Mouse (Mus musculus) heart, embryonic 13.5 days (tissue): ENCODE results near the gene Spop. TPM values are rescaled to one million over a fixed set of nuclear protein-coding genes. Genes with fewer than 3 reads are reported as not detected.

Source experiments
- ATAC-seq: fragments of 200-750 bp; cut with Nextera tagmentation; 2 replicates; pipeline ENCODE4 v1.8.0; 2017; ENCODE audit warnings: moderate TSS enrichment; ENCODE audit not compliant: insufficient number of reproducible peaks, low FRiP score, low TSS enrichment; ENCODE audit errors: extremely low read depth
- H3K27ac ChIP-seq: fragments of 300-500 bp; sonication (generic); replicated peaks from 2 replicates; pipeline ENCODE4 v1.5.1; 2015; ENCODE audit warnings: moderate library complexity, mild to moderate bottlenecking, inconsistent platforms
- H3K27me3 ChIP-seq: fragments of 300-500 bp; sonication (generic); replicated peaks from 2 replicates; pipeline ENCODE4 v1.6.1; 2015; ENCODE audit warnings: mild to moderate bottlenecking, inconsistent platforms
- H3K36me3 ChIP-seq: fragments of 300-500 bp; sonication (generic); 2 replicates; pipeline ENCODE4 v1.6.1; 2015; ENCODE audit warnings: mild to moderate bottlenecking, inconsistent platforms
- H3K4me1 ChIP-seq: fragments of 300-500 bp; sonication (generic); 2 replicates; pipeline ENCODE4 v1.6.1; 2015; ENCODE audit warnings: inconsistent platforms
- H3K4me2 ChIP-seq: fragments of 300-500 bp; sonication (generic); 2 replicates; pipeline ENCODE4 v1.6.1; 2015; ENCODE audit warnings: inconsistent platforms, mild to moderate bottlenecking, moderate library complexity
- H3K4me3 ChIP-seq: fragments of 300-500 bp; sonication (generic); 2 replicates; pipeline ENCODE4 v1.5.1; 2015; ENCODE audit warnings: moderate library complexity, mild to moderate bottlenecking, inconsistent platforms
- H3K9ac ChIP-seq: fragments of 300-500 bp; sonication (generic); 2 replicates; pipeline ENCODE4 v1.6.1; 2015; ENCODE audit warnings: inconsistent platforms, mild to moderate bottlenecking, moderate library complexity
- H3K9me3 ChIP-seq: fragments of 300-500 bp; sonication (generic); 2 replicates; pipeline ENCODE4 v1.6.1; 2016; ENCODE audit warnings: inconsistent platforms
- WGBS: fragments of 180-500 bp; shearing (Covaris S2); methylation state at CpG from one replicate; pipeline ENCODE4 v1.1.7; 2015; ENCODE audit warnings: mixed read lengths; 5-methylcytosine and 5-hydroxymethylcytosine counted together
- polyA plus RNA-seq: library from polyadenylated mRNA; unstranded; fragments of >200 nt; fragmentation: Nextera tagmentation; extraction: Ambion mirVana; gene quantifications from 2 replicates; pipeline ENCODE4 v1.2.1, GENCODE M21; 2015

Gene Spop
- polyA plus RNA-seq, 1 experiment from 2014 or later = 105 TPM

- H3K9me3 ChIP-seq = no peaks in the 10 kb centered on the region
- 54% methylated on average over 5 of the region's 5 CpGs for WGBS
- peaks cover 27% of the 10 kb centered on the region for H3K4me1 ChIP-seq
- H3K36me3 ChIP-seq = peaks cover 46% of the 10 kb centered on the region
- H3K27ac ChIP-seq = no peak overlapping the region
- H3K27me3 ChIP-seq = no peaks in the 10 kb centered on the region
- H3K4me3 ChIP-seq = no peak overlapping the region
- H3K4me2 ChIP-seq = no peak overlapping the region
- no peak overlapping the region for H3K9ac ChIP-seq
- ATAC-seq = no peak
These were observed 34.3 kb upstream of the Spop start for GRCm38 (mm10) chr11:95379552-95379951.

- H3K9me3 ChIP-seq = no peaks in the 10 kb centered on the region
- H3K27me3 ChIP-seq = no peaks in the 10 kb centered on the region
- no peak for ATAC-seq
- no peak overlapping the region for H3K4me3 ChIP-seq
- peaks cover 36% of the 10 kb centered on the region for H3K36me3 ChIP-seq
- no peak overlapping the region for H3K4me2 ChIP-seq
- no peak overlapping the region for H3K27ac ChIP-seq
- no peak overlapping the region for H3K9ac ChIP-seq
- 89% methylated on average over 7 of the region's 7 CpGs for WGBS
- peaks cover 32% of the 10 kb centered on the region for H3K4me1 ChIP-seq
These were observed 33.2 kb upstream of the Spop start for GRCm38 (mm10) chr11:95380711-95381110.

- Histone ChIP-seq H3K9ac (no peak overlapping the region), H3K4me3 (no peak overlapping the region), H3K4me2 (no peak overlapping the region), H3K4me1 (peaks cover 36% of the 10 kb centered on the region), H3K9me3 (no peaks in the 10 kb centered on the region), H3K36me3 (peaks cover 32% of the 10 kb centered on the region), H3K27me3 (no peaks in the 10 kb centered on the region), H3K27ac (no peak overlapping the region)
- WGBS = 85% methylated on average over 1 of the region's 1 CpGs
- ATAC-seq = no peak
These were observed 32.7 kb upstream of the Spop start for GRCm38 (mm10) chr11:95381146-95381545.

GRCm38 (mm10) chr11:95383331-95383986, 30.4 kb upstream of the Spop start:
- Histone ChIP-seq H3K9ac (no peak overlapping the region), H3K4me1 (peaks cover 34% of the 10 kb centered on the region), H3K27ac (0 out of 2 replicates have a peak overlapping the region, but pooled peaks have one; percentile 25), H3K4me3 (no peak overlapping the region), H3K36me3 (peaks cover 34% of the 10 kb centered on the region), H3K27me3 (no peaks in the 10 kb centered on the region), H3K4me2 (peak overlapping the region; percentile 79), H3K9me3 (no peaks in the 10 kb centered on the region)
- 83% methylated on average over 5 of the region's 5 CpGs for WGBS
- no peak for ATAC-seq

GRCm38 (mm10) chr11:95384004-95384318, 29.9 kb upstream of the Spop start:
- H3K9ac ChIP-seq = peak overlapping the region; percentile 75
- ATAC-seq = no peak
- peak overlapping the region; percentile 89 for H3K27ac ChIP-seq

GRCm38 (mm10) chr11:95384319-95384972, 29.4 kb upstream of the Spop start, which contains the start of gene Slc35b1:
TSS of gene Slc35b1 (plus strand) at chr11:95384692.
- WGBS = under 1% methylated on average over 42 of the region's 42 CpGs

More at GRCm38 (mm10) chr11:95384004-95384318, 29.9 kb upstream of the Spop start:
- peak overlapping the region; percentile 74 for H3K4me3 ChIP-seq
- WGBS = 37% methylated on average over 9 of the region's 9 CpGs
- H3K4me2 ChIP-seq = peak overlapping the region; percentile 79
- H3K9me3 ChIP-seq = no peaks in the 10 kb centered on the region
- peaks cover 29% of the 10 kb centered on the region for H3K4me1 ChIP-seq
- no peaks in the 10 kb centered on the region for H3K27me3 ChIP-seq
- H3K36me3 ChIP-seq = peaks cover 39% of the 10 kb centered on the region

GRCm38 (mm10) chr11:95384973-95385320, 28.9 kb upstream of the Spop start:
- H3K27me3 ChIP-seq = no peaks in the 10 kb centered on the region
- peak overlapping the region; percentile 92 for H3K9ac ChIP-seq
- peak overlapping the region; percentile 89 for H3K27ac ChIP-seq
- no peak; the same call in 1 of the 2 replicates for ATAC-seq
- H3K4me2 ChIP-seq = peak overlapping the region; percentile 79
- H3K9me3 ChIP-seq = no peaks in the 10 kb centered on the region
- H3K4me3 ChIP-seq = peak overlapping the region; percentile 74
- peaks cover 19% of the 10 kb centered on the region for H3K4me1 ChIP-seq
- WGBS = under 1% methylated on average over 14 of the region's 14 CpGs
- peaks cover 47% of the 10 kb centered on the region for H3K36me3 ChIP-seq

More at GRCm38 (mm10) chr11:95384319-95384972, 29.4 kb upstream of the Spop start, which contains the start of gene Slc35b1:
- Histone ChIP-seq H3K4me3 (peak within 1 kb of the TSS; percentile 74), H3K9me3 (no peaks in the 10 kb centered on the region), H3K9ac (peak within 1 kb of the TSS; percentile 92), H3K36me3 (peaks cover 44% of the 10 kb centered on the region), H3K27ac (peak within 1 kb of the TSS; percentile 89), H3K4me1 (peaks cover 24% of the 10 kb centered on the region), H3K27me3 (no peaks in the 10 kb centered on the region), H3K4me2 (peak within 1 kb of the TSS; percentile 79)
- ATAC-seq = peak; percentile 85

- no peaks in the 10 kb centered on the region for H3K9me3 ChIP-seq
- no peak for ATAC-seq
- H3K4me3 ChIP-seq = no peak overlapping the region
- H3K27ac ChIP-seq = no peak overlapping the region
- no peaks in the 10 kb centered on the region for H3K27me3 ChIP-seq
- H3K4me1 ChIP-seq = peaks cover 13% of the 10 kb centered on the region
- H3K36me3 ChIP-seq = peaks cover 61% of the 10 kb centered on the region
- H3K9ac ChIP-seq = no peak overlapping the region
- no peak overlapping the region for H3K4me2 ChIP-seq
- 81% methylated on average over 7 of the region's 7 CpGs for WGBS
These were observed 26.5 kb upstream of the Spop start for GRCm38 (mm10) chr11:95387354-95387753.

- Histone ChIP-seq H3K27ac (no peak overlapping the region), H3K9me3 (no peaks in the 10 kb centered on the region), H3K4me2 (no peak overlapping the region), H3K27me3 (no peaks in the 10 kb centered on the region), H3K4me1 (peaks cover 12% of the 10 kb centered on the region), H3K9ac (no peak overlapping the region), H3K36me3 (peaks cover 61% of the 10 kb centered on the region), H3K4me3 (no peak overlapping the region)
- no peak for ATAC-seq
- WGBS = 81% methylated on average over 3 of the region's 3 CpGs
These were observed 24.9 kb upstream of the Spop start for GRCm38 (mm10) chr11:95389006-95389405.

GRCm38 (mm10) chr11:95390420-95390819, 23.5 kb upstream of the Spop start:
- ATAC-seq = no peak
- H3K4me2 ChIP-seq = no peak overlapping the region
- H3K27me3 ChIP-seq = no peaks in the 10 kb centered on the region
- peaks cover 8% of the 10 kb centered on the region for H3K4me1 ChIP-seq
- peaks cover 61% of the 10 kb centered on the region for H3K36me3 ChIP-seq
- no peak overlapping the region for H3K4me3 ChIP-seq
- no peak overlapping the region for H3K27ac ChIP-seq
- WGBS = 88% methylated on average over 6 of the region's 6 CpGs
- H3K9me3 ChIP-seq = no peaks in the 10 kb centered on the region
- no peak overlapping the region for H3K9ac ChIP-seq

- WGBS = 70% methylated on average over 4 of the region's 4 CpGs
- no peak overlapping the region for H3K27ac ChIP-seq
- peaks cover under 1% of the 10 kb centered on the region; the same call in 1 of the 2 replicates for H3K4me1 ChIP-seq
- no peaks in the 10 kb centered on the region for H3K27me3 ChIP-seq
- ATAC-seq = no peak
- H3K36me3 ChIP-seq = peaks cover 61% of the 10 kb centered on the region
- H3K4me3 ChIP-seq = no peak overlapping the region
- no peaks in the 10 kb centered on the region for H3K9me3 ChIP-seq
- no peak overlapping the region for H3K4me2 ChIP-seq
- no peak overlapping the region for H3K9ac ChIP-seq
These were observed 22.7 kb upstream of the Spop start for GRCm38 (mm10) chr11:95391201-95391600.

GRCm38 (mm10) chr11:95391743-95392142, 22.1 kb upstream of the Spop start:
- ATAC-seq = no peak
- H3K4me2 ChIP-seq = no peak overlapping the region

More at GRCm38 (mm10) chr11:95391743-95392142, 22.1 kb upstream of the Spop start:
- no peak overlapping the region for H3K9ac ChIP-seq
- peaks cover 56% of the 10 kb centered on the region for H3K36me3 ChIP-seq
- H3K27me3 ChIP-seq = no peaks in the 10 kb centered on the region
- no peak overlapping the region for H3K27ac ChIP-seq
- 83% methylated on average over 5 of the region's 5 CpGs for WGBS
- H3K9me3 ChIP-seq = no peaks in the 10 kb centered on the region
- no peaks in the 10 kb centered on the region for H3K4me1 ChIP-seq
- H3K4me3 ChIP-seq = no peak overlapping the region
